Mouse (Mus musculus) olfactory bulb, adult 2 months (tissue): Measurements from ENCODE around the gene Akr1c18.

Experiments used
- CTCF ChIP-seq: fragments of 200-500 bp; IDR thresholded peaks from 2 replicates; pipeline ENCODE4 v1.5.1; 2012; ENCODE audit warnings: low read depth, mild to moderate bottlenecking, low read length, moderate library complexity; ENCODE audit not compliant: insufficient read depth
- POLR2A ChIP-seq: fragments of 200-500 bp; IDR thresholded peaks from 2 replicates; pipeline ENCODE4 v1.6.1; 2012; ENCODE audit warnings: mild to moderate bottlenecking, low read depth, low read length, moderate library complexity; ENCODE audit not compliant: insufficient read depth

DNA sequence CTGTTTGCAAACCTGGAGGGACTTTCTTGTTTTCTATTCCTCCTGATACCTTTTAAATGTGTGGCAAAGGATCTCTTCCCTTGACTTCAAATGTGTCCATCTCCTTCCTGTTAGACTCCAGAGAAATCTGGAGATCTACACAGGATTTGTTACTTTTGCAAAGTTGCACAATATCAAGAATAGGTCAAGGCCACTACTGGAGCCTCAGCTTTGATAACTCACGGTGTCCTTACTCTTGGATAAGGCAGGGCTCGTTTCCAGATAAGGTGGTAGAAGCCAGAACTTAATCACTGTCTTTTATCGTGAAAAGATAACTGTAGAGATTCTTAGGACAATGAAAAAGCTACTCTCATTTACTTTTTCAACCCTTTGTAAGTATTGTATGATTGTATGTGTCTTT lies 42.1 kb upstream of the Akr1c18 start:
- TF ChIP-seq POLR2A: no peak
- TF ChIP-seq CTCF: no peak
